Mouse (Mus musculus): ENCODE data around the gene Parp9.

Parp9 gene

GRCm38 (mm10) chr16:36008396-36008795 lies 70.1 kb downstream of the Parp9 start:
- Histone ChIP-seq H3K36me3 (ENCODE audit: insufficient read depth, low read length) (peaks cover 72% of the 10 kb centered on the region), H3K4me3 (replicated peaks; ENCODE audit: low read length) (no peak overlapping the region), H3K4me1 (replicated peaks; ENCODE audit: low read depth, low read length) (no peaks in the 10 kb centered on the region), H3K9me3 (ENCODE audit: low read length) (no peaks in the 10 kb centered on the region), H3K27me3 (ENCODE audit: insufficient read depth, low read length) (no peaks in the 10 kb centered on the region)
- no peak for TF ChIP-seq CTCF (conservative IDR thresholded peaks at IDR 0.05; ENCODE audit: low read length)
- no peak for TF ChIP-seq POU5F1 (IDR thresholded peaks at IDR 0.05; ENCODE audit: borderline replicate concordance, low read length)

GRCm38 (mm10) chr16:36016335-36016734 lies 78.1 kb downstream of the Parp9 start:
- no peaks in the 10 kb centered on the region for H3K9me3 ChIP-seq (ENCODE audit: low read length)
- no peak for TF ChIP-seq NANOG (IDR thresholded peaks at IDR 0.05; ENCODE audit: borderline replicate concordance, low read length)
- TF ChIP-seq CTCF (conservative IDR thresholded peaks at IDR 0.05; ENCODE audit: low read length): no peak
- no peak for TF ChIP-seq POU5F1 (IDR thresholded peaks at IDR 0.05; ENCODE audit: borderline replicate concordance, low read length)
- H3K4me1 ChIP-seq (replicated peaks; ENCODE audit: low read depth, low read length): no peaks in the 10 kb centered on the region
- H3K36me3 ChIP-seq (ENCODE audit: insufficient read depth, low read length): peaks cover 80% of the 10 kb centered on the region
- H3K4me3 ChIP-seq (replicated peaks; ENCODE audit: low read length): no peak overlapping the region
- no peaks in the 10 kb centered on the region for H3K27me3 ChIP-seq (ENCODE audit: insufficient read depth, low read length)

Measured in E14TG2a.4 (cell line).